Mouse (Mus musculus) right cerebral cortex, postnatal 14 days (tissue): Measurements from ENCODE around the gene Vmn1r231.

ENCODE experiments used
- DNase-seq: peaks from one replicate; pipeline ENCODE4 v3.0.0; 2022

The Vmn1r231 gene

GRCm38 (mm10) chr17:20904991-20905390 is at the start of gene Vmn1r231:
Gene Vmn1r231 (minus strand): TSS chr17:20905091.
- no peak for DNase-seq

- no peak for DNase-seq
These were observed 41.7 kb upstream of the Vmn1r231 start for GRCm38 (mm10) chr17:20946636-20947035.

GRCm38 (mm10) chr17:20946026-20946565 is 41.2 kb upstream of the Vmn1r231 start:
- DNase-seq = peak; percentile 8

- peak; percentile 97 for DNase-seq
These were observed 40.3 kb upstream of the Vmn1r231 start, which contains the start of gene Ppp2r1a for GRCm38 (mm10) chr17:20944985-20945891. Gene Ppp2r1a (plus strand): TSS chr17:20945311.

- DNase-seq = no peak
These were observed 39.3 kb upstream of the Vmn1r231 start for GRCm38 (mm10) chr17:20944226-20944625.

GRCm38 (mm10) chr17:20919614-20920013 is 14.7 kb upstream of the Vmn1r231 start, which contains the start of gene Vmn1r232:
Gene Vmn1r232 (minus strand): TSS chr17:20919714.
- DNase-seq = no peak

GRCm38 (mm10) chr17:20840144-20840543 is 64.7 kb downstream of the Vmn1r231 start, which contains the start of gene Vmn1r230:
Gene Vmn1r230 (plus strand): TSS chr17:20840444.
- no peak for DNase-seq
